Mouse (Mus musculus): ENCODE results near the gene Gm28043.

DNA sequence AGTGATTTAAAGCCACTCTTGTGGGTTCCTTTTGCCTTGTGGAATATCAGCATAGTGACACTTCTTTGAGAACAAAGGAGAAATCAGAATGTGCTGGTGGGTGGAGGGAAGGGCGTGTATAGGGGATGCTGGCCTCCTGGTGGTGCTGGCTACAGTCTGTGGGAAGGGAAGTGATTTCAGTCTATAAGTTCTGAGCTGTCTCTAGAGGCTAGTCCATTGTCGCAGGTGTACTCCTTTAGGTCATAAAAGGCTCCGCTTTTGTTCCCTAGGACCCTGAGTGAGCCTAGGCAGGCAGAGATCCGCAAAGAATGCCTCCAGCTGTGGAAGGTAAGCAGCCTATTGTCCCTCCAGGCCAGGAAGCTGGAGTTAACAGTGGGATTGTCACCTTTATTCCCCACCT is 79.8 kb downstream of the Gm28043 start:
- no peak for TF ChIP-seq CTCF (IDR thresholded peaks at IDR 0.05; ENCODE audit: low read depth)
- no peak for TF ChIP-seq EP300 (optimal IDR thresholded peaks at IDR 0.05)

All from stomach, postnatal 0 days (tissue).